Mouse (Mus musculus) kidney, postnatal 0 days (tissue): ENCODE measurements around the gene Ctag2. TPM values are rescaled to one million over a fixed set of nuclear protein-coding genes. Genes with fewer than 3 reads are reported as not detected.

Experiments
- ATAC-seq: fragments of 200-750 bp; cut with Nextera tagmentation; replicated peaks from 2 replicates; pipeline ENCODE4 v1.8.0; 2017; ENCODE audit warnings: low read depth, moderate number of reproducible peaks, moderate TSS enrichment, moderate library complexity; ENCODE audit not compliant: low FRiP score
- DNase-seq: peaks from one replicate; pipeline ENCODE4 v3.0.0-alpha.2; 2016; ENCODE audit warnings: low spot score
- H3K27ac ChIP-seq: fragments of 300-500 bp; sonication (generic); 2 replicates; pipeline ENCODE4 v1.5.1; 2014; ENCODE audit warnings: mild to moderate bottlenecking
- H3K27me3 ChIP-seq: fragments of 300-500 bp; sonication (generic); 2 replicates; pipeline ENCODE4 v1.6.1; 2014; ENCODE audit warnings: low read length, mixed read lengths; ENCODE audit not compliant: insufficient read depth
- H3K36me3 ChIP-seq: fragments of 300-500 bp; sonication (generic); 2 replicates; pipeline ENCODE4 v1.6.1; 2014; ENCODE audit warnings: low read length, mixed read lengths; ENCODE audit not compliant: insufficient read depth
- H3K4me1 ChIP-seq: fragments of 300-500 bp; sonication (generic); replicated peaks from 2 replicates; pipeline ENCODE4 v1.6.1; 2014; ENCODE audit warnings: antibody characterized with exemption, low read length, mixed read lengths; ENCODE audit not compliant: insufficient read depth
- H3K4me2 ChIP-seq: fragments of 300-500 bp; sonication (generic); 2 replicates; pipeline ENCODE4 v1.6.1; 2014; ENCODE audit warnings: mild to moderate bottlenecking, low read length, moderate library complexity, mixed read lengths
- H3K4me3 ChIP-seq: fragments of 300-500 bp; sonication (generic); replicated peaks from 2 replicates; pipeline ENCODE4 v1.5.1; 2014; ENCODE audit warnings: low read depth, low read length
- H3K9ac ChIP-seq: fragments of 300-500 bp; sonication (generic); 2 replicates; pipeline ENCODE4 v1.6.1; 2014; ENCODE audit warnings: low read depth, low read length
- H3K9me3 ChIP-seq: fragments of 300-500 bp; sonication (generic); replicated peaks from 2 replicates; pipeline ENCODE4 v1.6.1; 2016; ENCODE audit warnings: low read length, inconsistent platforms, mixed read lengths
- CTCF ChIP-seq: IDR thresholded peaks from 2 replicates; pipeline ENCODE4 v1.5.1; 2016; ENCODE audit warnings: antibody characterized with exemption, low read depth, mild to moderate bottlenecking, moderate library complexity
- WGBS: fragments of 180-500 bp; shearing (Covaris S2); extraction: QIAGEN DNeasy Blood & Tissue Kit; methylation state at CpG from one replicate; pipeline ENCODE4 v1.1.7; 2014; 5-methylcytosine and 5-hydroxymethylcytosine counted together
- polyA plus RNA-seq: library from polyadenylated mRNA; unstranded; fragments of >200 nt; fragmentation: Nextera tagmentation; extraction: Ambion mirVana; gene quantifications from 2 replicates; pipeline ENCODE4 v1.2.1, GENCODE M21; 2015

Ctag2 gene
- polyA plus RNA-seq, result not detected in 2 replicates

- H3K27ac ChIP-seq, result no peak within 1 kb of the TSS
- 91% methylated on average over 7 of the region's 7 CpGs for WGBS
These were observed at the start of gene Ctag2 for GRCm38 (mm10) chrX:65047344-65047743. Ctag2 (plus strand) TSS chrX:65047644.

More at GRCm38 (mm10) chrX:65047344-65047743, at the start of gene Ctag2:
- no peak within 1 kb of the TSS for H3K9ac ChIP-seq
- H3K9me3 ChIP-seq, result no peaks in the 10 kb centered on the region
- H3K4me3 ChIP-seq, result no peak within 1 kb of the TSS
- no peaks in the 10 kb centered on the region for H3K4me1 ChIP-seq
- ATAC-seq (no peak), DNase-seq (no peak)
- TF ChIP-seq CTCF, result no peak
- no peak within 1 kb of the TSS for H3K4me2 ChIP-seq
- H3K27me3 ChIP-seq, result no peaks in the 10 kb centered on the region
- H3K36me3 ChIP-seq, result no peaks in the 10 kb centered on the region
